Comparison of ENCODE assay signal across 27 mouse cellular contexts in genomic region chr13:30949181-30949580, GRCm38 (mm10). TPM values are rescaled to one million over a fixed set of nuclear protein-coding genes. Genes with fewer than 3 reads are reported as not detected.
DNase-seq lines count a peak whose midpoint lies in the region; ATAC-seq and TF ChIP-seq lines count a peak whose summit lies in the region.
"Had no signal": no experiment of that assay in that cellular context is flagged by ENCODE, and none has a peak within 500 bp of the region (broad histone marks: within the 10 kb centered on the region; RNA-seq: fewer than 3 reads in every experiment).

No protein-coding gene starts in this region.

- peaks cover 22% of the 10 kb centered on the region for H3K79me2 ChIP-seq in CH12.LX (replicated peaks; ENCODE audit: control insufficient read depth, extremely low read depth, insufficient read depth, poor library complexity, severe bottlenecking)

- H3K9me3 ChIP-seq in CH12.LX (replicated peaks; ENCODE audit: low read length), result no peaks in the 10 kb centered on the region
- H3K9me3 ChIP-seq: embryonic facial prominence, embryonic 10.5 days; forebrain, embryonic 13.5 days; heart, embryonic 15.5 days had no signal

- no peak overlapping the region for H3K4me2 ChIP-seq in CH12.LX (ENCODE audit: insufficient read depth, low read depth, poor library complexity, severe bottlenecking)
- H3K4me2 ChIP-seq: forebrain, embryonic 13.5 days; heart, embryonic 11.5 days; heart, embryonic 15.5 days; hindbrain, embryonic 14.5 days had no signal

- TF ChIP-seq RAD21 in CH12.LX (IDR thresholded peaks at IDR 0.05; ENCODE audit: low read depth, low read length), result no peak

- TF ChIP-seq EP300 in CH12.LX (IDR thresholded peaks at IDR 0.05; ENCODE audit: low read length), result no peak

- no peak for TF ChIP-seq POLR2A in CH12.LX (IDR thresholded peaks at IDR 0.05; ENCODE audit: low read depth, low read length)

- DNase-seq in spleen, postnatal 36 days (ENCODE audit: low spot score in 2 of 2), result peak; percentile 22 to 24
- no peak for DNase-seq in spleen, postnatal 4 days (ENCODE audit: low spot score in 2 of 2)
- DNase-seq in CH12.LX (ENCODE audit: extremely low read depth), result no peak
- DNase-seq in kidney, postnatal 36 days, result no peak
- no peak for DNase-seq in ovary, postnatal 36 days (ENCODE audit: low spot score)
- no peak for DNase-seq in layer of hippocampus, postnatal 25 days (ENCODE audit: extremely low spot score in 1 of 2, low spot score in 1 of 2)
- DNase-seq: adrenal gland, postnatal 14 days; cerebellum, adult 11-12 months; cerebellum, adult 9-11 months; cerebellum, postnatal 36 days; forebrain, postnatal 0 days; gastrocnemius, postnatal 25 days; heart, adult 2 months; heart, postnatal 14 days had no signal

- peaks cover 12 to 59% of the 10 kb centered on the region in 2 experiments for H3K4me1 ChIP-seq in CH12.LX (ENCODE audit: control insufficient read depth in 1 of 2, insufficient read depth in 2 of 2)
- H3K4me1 ChIP-seq: embryonic facial prominence, embryonic 10.5 days; forebrain, embryonic 13.5 days had no signal

- H3K4me3 ChIP-seq in CH12.LX (replicated peaks in 1 of 3; ENCODE audit: low read depth in 2 of 3, low read length in 2 of 3, poor library complexity in 1 of 3), result no peak overlapping the region
- H3K4me3 ChIP-seq: embryonic facial prominence, embryonic 10.5 days; forebrain, embryonic 13.5 days; heart, adult 2 months; heart, embryonic 15.5 days had no signal

- H3K27ac ChIP-seq in CH12.LX (ENCODE audit: insufficient read depth, low read depth), result no peak overlapping the region
- H3K27ac ChIP-seq: embryonic facial prominence, embryonic 10.5 days; forebrain, embryonic 13.5 days; heart, adult 2 months; heart, embryonic 15.5 days; hindbrain, embryonic 14.5 days had no signal

- H3K27me3 ChIP-seq in CH12.LX (replicated peaks), result no peaks in the 10 kb centered on the region
- H3K27me3 ChIP-seq: forebrain, embryonic 13.5 days; heart, embryonic 15.5 days; Patski had no signal

- peaks cover 0 to 21% of the 10 kb centered on the region in 2 experiments for H3K36me3 ChIP-seq in CH12.LX (replicated peaks in 1 of 2; ENCODE audit: control insufficient read depth in 1 of 2, insufficient read depth in 1 of 2, low read length in 1 of 2)
- H3K36me3 ChIP-seq: heart, embryonic 15.5 days had no signal

- in situ Hi-C loops in CH12.LX (cut with MboI; ENCODE audit: low pct_ligation_motif_present, low pct_unique_long_range_greater_than_20kb, low sequenced_read_pairs), result no loop called here

- peak; percentile 41; the same call in 1 of the 2 replicates for ATAC-seq in megakaryocyte progenitor cell, adult 5-6 weeks (replicated peaks; ENCODE audit: poor library complexity)
- ATAC-seq: activated CD4-positive, CD25-positive, alpha-beta regulatory T cell, adult 4 months; CD4-positive, CD25-positive, alpha-beta regulatory T cell, adult 4 months; forebrain, embryonic 13.5 days; forebrain, postnatal 0 days; Patski had no signal

- dilution Hi-C loops in CH12.LX (cut with MboI; ENCODE audit: extremely low pct_ligation_motif_present, extremely low pct_unique_long_range_greater_than_20kb, low sequenced_read_pairs), result no loop called here

- TF ChIP-seq CTCF in CH12.LX (conservative IDR thresholded peaks at IDR 0.05 in 1 of 2, IDR thresholded peaks at IDR 0.05 in 1 of 2; ENCODE audit: low read depth in 2 of 2, low read length in 2 of 2), result no peak

- H3K9ac ChIP-seq in CH12.LX (ENCODE audit: insufficient read depth, low read depth), result no peak overlapping the region
- H3K9ac ChIP-seq: forebrain, embryonic 13.5 days; forebrain, postnatal 0 days; heart, embryonic 15.5 days; hindbrain, embryonic 14.5 days had no signal

TF ChIP-seq in CH12.LX, 34 proteins besides CTCF, POLR2A, EP300 and RAD21:
- no peak for TF ChIP-seq MYC (IDR thresholded peaks at IDR 0.05; ENCODE audit: low read depth, low read length)
- no peak for TF ChIP-seq NELFE (IDR thresholded peaks at IDR 0.05; ENCODE audit: low read depth, low read length)
- 0 out of 2 replicates have a peak, but pooled peaks have one; percentile 28 for TF ChIP-seq MEF2A (IDR thresholded peaks at IDR 0.05; ENCODE audit: borderline replicate concordance, low read depth, low read length)
- no peak for TF ChIP-seq ZNF384 (IDR thresholded peaks at IDR 0.05; ENCODE audit: low read depth, low read length)
- TF ChIP-seq ZKSCAN1 (IDR thresholded peaks at IDR 0.05; ENCODE audit: borderline replicate concordance, low read depth, low read length), result no peak
- TF ChIP-seq ZMIZ1 (IDR thresholded peaks at IDR 0.05; ENCODE audit: low read depth, low read length), result no peak
- no peak for TF ChIP-seq JUN (IDR thresholded peaks at IDR 0.05; ENCODE audit: insufficient read depth, low read depth, low read length)
- no peak for TF ChIP-seq ZC3H11A (IDR thresholded peaks at IDR 0.05; ENCODE audit: low read depth, low read length)
- no peak for TF ChIP-seq GABPA (IDR thresholded peaks at IDR 0.05; ENCODE audit: insufficient replicate concordance, low read depth, low read length)
- TF ChIP-seq ETS1 (conservative IDR thresholded peaks at IDR 0.05; ENCODE audit: low read depth, low read length), result no peak
- TF ChIP-seq JUND (conservative IDR thresholded peaks at IDR 0.05; ENCODE audit: low read depth, low read length), result no peak
- TF ChIP-seq KAT2A (IDR thresholded peaks at IDR 0.05; ENCODE audit: insufficient replicate concordance, low read length), result no peak
- TF ChIP-seq POLR2AphosphoS2 (IDR thresholded peaks at IDR 0.05; ENCODE audit: low read depth, low read length), result no peak
- TF ChIP-seq UBTF (IDR thresholded peaks at IDR 0.05; ENCODE audit: low read depth, low read length), result no peak
- TF ChIP-seq IRF4 (IDR thresholded peaks at IDR 0.05; ENCODE audit: low read depth, low read length), result peak; percentile 47; the same call in 1 of the 2 replicates
- no peak for TF ChIP-seq ELF1 (IDR thresholded peaks at IDR 0.05; ENCODE audit: low read depth, low read length)
- TF ChIP-seq E2F4 (IDR thresholded peaks at IDR 0.05; ENCODE audit: insufficient replicate concordance, low read depth, low read length), result no peak

RNA-seq across cellular contexts. Expression of gene Hus1b, which starts 1.6 kb away (rescaled TPM):
- 7.3 and 8.1 TPM in 2 replicates for total RNA-seq in CH12.LX (2012; rRNA removed)
- 17.8 and 18.2 TPM in 2 replicates for total RNA-seq in CH12.LX (2014; rRNA removed)
- 9.0 and 9.4 TPM in 2 replicates for polyA plus RNA-seq in CH12.LX (2012; ENCODE audit: insufficient read length, low read depth)
- 1.1 and 1.4 TPM in 2 replicates for total RNA-seq in megakaryocyte progenitor cell, adult 5-6 weeks (2015)
- 0.62 and 1.0 TPM in 2 replicates for total RNA-seq in megakaryocyte progenitor cell, adult 5-6 weeks (2017)
- total RNA-seq in layer of hippocampus, postnatal 25 days (2021), result under 1 TPM in 1 of 2 experiments, not detected in 1; 0.82 TPM
- total RNA-seq: gastrocnemius, adult 18-20 months had no signal
- polyA plus RNA-seq: activated CD4-positive, CD25-positive, alpha-beta regulatory T cell, adult 4 months; embryonic facial prominence, embryonic 14.5 days; forebrain, embryonic 13.5 days; heart, adult 2 months; heart, embryonic 11.5 days; heart, embryonic 15.5 days; hindbrain, embryonic 14.5 days; Patski had no signal

RNA-seq across cellular contexts. Expression of gene Exoc2, which starts 24.7 kb away (rescaled TPM):
- total RNA-seq in CH12.LX (2012; rRNA removed), result 26.5 and 29.7 TPM in 2 replicates
- total RNA-seq in CH12.LX (2014; rRNA removed), result 33.0 and 36.0 TPM in 2 replicates
- 18.6 and 21.1 TPM in 2 replicates for polyA plus RNA-seq in CH12.LX (2012; ENCODE audit: insufficient read length, low read depth)
- 43.8 and 47.6 TPM in 2 replicates for total RNA-seq in megakaryocyte progenitor cell, adult 5-6 weeks (2015)
- 32.5 and 50.5 TPM in 2 replicates for total RNA-seq in megakaryocyte progenitor cell, adult 5-6 weeks (2017)
- total RNA-seq in layer of hippocampus, postnatal 25 days (2021), result 10 to 100 TPM; 39.3 to 46.3 TPM

RNA-seq across cellular contexts. Expression of gene Gm5447, which starts 24.8 kb away (rescaled TPM):
- total RNA-seq in CH12.LX (2012; rRNA removed) (not detected in 2 replicates), CH12.LX (2014; rRNA removed) (not detected in 2 replicates)
- polyA plus RNA-seq in CH12.LX (2012; ENCODE audit: insufficient read length, low read depth), result 0.14 TPM in 1 of 2 replicates, not detected in the other
- total RNA-seq in megakaryocyte progenitor cell, adult 5-6 weeks (2015), result 0.22 TPM in 1 of 2 replicates, not detected in the other
- not detected in 2 replicates for total RNA-seq in megakaryocyte progenitor cell, adult 5-6 weeks (2017)
- under 1 TPM in 1 of 2 experiments, not detected in 1; 0.21 TPM for total RNA-seq in layer of hippocampus, postnatal 25 days (2021)
- total RNA-seq: adrenal gland, adult 18-20 months; adrenal gland, postnatal 14 days; forebrain, postnatal 0 days; gastrocnemius, adult 18-20 months; gastrocnemius, postnatal 25 days; heart, adult 2 months; heart, postnatal 14 days; hematopoietic stem cell, adult 5-6 weeks had no signal
- polyA plus RNA-seq: CD4-positive, CD25-positive, alpha-beta regulatory T cell, adult 4 months; heart, adult 2 months; heart, embryonic 11.5 days; hindbrain, embryonic 14.5 days had no signal

Comparison
In these comparisons a context has a peak if more than half of its experiments do, and no peak if none do; other contexts are left out.
1. DNase-seq: peak in spleen, postnatal 36 days (2 of 2); none in spleen, postnatal 4 days (0 of 2), CH12.LX (single experiment), kidney, postnatal 36 days (0 of 2), ovary, postnatal 36 days (single experiment) and layer of hippocampus, postnatal 25 days (0 of 2).